Mouse (Mus musculus): ENCODE measurements around the gene Chaf1a.

The Chaf1a gene

DNA sequence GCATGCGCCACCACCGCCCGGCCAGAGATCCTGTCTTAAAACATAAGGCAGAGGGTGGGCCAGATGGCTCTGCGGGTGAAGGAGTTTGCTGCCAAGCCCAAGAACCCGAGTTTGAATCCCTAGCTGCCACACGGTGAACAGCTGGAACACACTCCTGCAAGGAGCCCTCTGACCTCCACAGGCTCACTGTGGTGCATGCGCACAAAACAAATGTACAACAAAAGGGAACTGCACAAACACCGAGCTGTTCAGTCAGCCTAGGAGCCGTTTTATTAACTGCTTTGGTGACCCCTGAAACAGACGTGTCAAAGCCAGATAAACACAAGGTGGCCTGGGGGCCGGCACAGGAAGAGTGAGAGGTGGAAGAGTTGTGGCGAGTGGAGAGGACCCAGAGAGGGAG is 79.2 kb downstream of the Chaf1a start:
- DNase-seq (ENCODE audit: low read depth, low spot score): no peak

DNA sequence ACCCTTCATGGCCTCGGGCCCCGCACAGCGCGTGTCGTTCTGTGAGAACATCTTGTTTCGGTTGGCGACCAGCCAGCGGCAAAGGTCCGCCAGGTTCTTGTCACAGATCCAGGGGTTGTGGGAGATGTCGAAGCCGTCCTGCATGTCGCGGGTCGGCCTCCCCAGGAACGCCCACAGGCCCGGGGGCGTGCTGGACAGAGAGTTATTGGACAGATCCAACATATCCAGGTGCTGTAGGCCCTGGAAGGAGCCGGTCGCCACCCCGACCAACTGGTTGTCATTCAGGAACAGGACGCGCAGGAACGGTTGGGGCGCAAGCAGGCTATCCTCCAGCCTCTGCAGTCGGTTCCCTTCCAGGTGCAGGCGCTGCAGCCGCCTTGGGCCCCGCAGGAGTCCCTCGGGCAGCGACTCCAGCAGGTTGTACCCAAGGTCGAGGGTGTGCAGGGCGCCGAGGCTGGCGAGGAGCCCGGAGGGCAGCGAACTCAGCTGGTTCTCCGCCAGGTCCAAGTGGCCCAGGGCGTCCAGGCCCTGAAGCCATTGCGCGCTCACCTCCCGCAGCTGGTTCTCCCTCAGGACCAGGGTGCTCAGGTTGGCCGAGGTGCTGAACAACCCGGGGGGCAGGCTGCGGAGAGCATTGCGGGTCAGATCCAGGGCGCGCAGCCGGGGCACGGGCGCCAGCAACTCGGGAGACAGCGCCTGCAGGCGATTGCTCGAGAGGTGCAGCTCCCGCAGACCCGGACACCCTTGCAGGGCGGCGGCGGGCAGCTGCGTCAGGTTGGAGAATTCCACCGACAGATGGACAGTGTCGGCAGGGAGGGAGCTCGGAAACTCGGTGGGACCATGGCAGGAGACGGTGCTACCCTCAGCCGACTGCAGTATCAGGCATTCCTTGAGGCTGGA is 80.0 kb downstream of the Chaf1a start:
- DNase-seq (ENCODE audit: low read depth, low spot score): no peak

DNA sequence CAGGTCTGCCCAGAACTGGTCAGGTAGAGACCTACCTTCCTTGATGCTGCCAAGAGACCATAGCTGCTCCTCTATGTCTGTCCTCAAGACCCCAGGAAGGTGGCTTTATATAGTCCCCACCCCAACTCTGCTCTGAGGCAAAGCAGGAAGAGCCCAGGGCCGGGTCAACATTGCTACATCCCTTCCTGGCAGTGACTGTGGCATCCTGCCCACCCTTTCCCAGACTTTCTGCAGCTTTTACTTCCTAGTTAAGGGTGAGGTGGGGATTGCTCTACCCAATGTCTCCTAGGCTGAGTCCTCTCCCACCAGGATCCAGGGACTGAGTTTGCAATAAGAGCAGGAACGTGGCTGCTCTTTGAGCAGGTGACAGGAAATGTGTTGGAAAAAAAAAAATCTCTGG is 81.6 kb downstream of the Chaf1a start, which contains the start of gene Lrg1:
Lrg1 (minus strand) TSS at position 176 of the 400 bp plus-strand sequence.
- no peak for DNase-seq (ENCODE audit: low read depth, low spot score)
